Mouse (Mus musculus) heart, embryonic 13.5 days (tissue): ENCODE data around the gene Rsph6a. TPM values are rescaled to one million over a fixed set of nuclear protein-coding genes. Genes with fewer than 3 reads are reported as not detected.

Experiments
- ATAC-seq: fragments of 200-750 bp; cut with Nextera tagmentation; 2 replicates; pipeline ENCODE4 v1.8.0; 2017; ENCODE audit warnings: moderate TSS enrichment; ENCODE audit not compliant: insufficient number of reproducible peaks, low FRiP score, low TSS enrichment; ENCODE audit errors: extremely low read depth
- H3K27ac ChIP-seq: fragments of 300-500 bp; sonication (generic); replicated peaks from 2 replicates; pipeline ENCODE4 v1.5.1; 2015; ENCODE audit warnings: moderate library complexity, mild to moderate bottlenecking, inconsistent platforms
- H3K27me3 ChIP-seq: fragments of 300-500 bp; sonication (generic); replicated peaks from 2 replicates; pipeline ENCODE4 v1.6.1; 2015; ENCODE audit warnings: mild to moderate bottlenecking, inconsistent platforms
- H3K36me3 ChIP-seq: fragments of 300-500 bp; sonication (generic); 2 replicates; pipeline ENCODE4 v1.6.1; 2015; ENCODE audit warnings: mild to moderate bottlenecking, inconsistent platforms
- H3K4me1 ChIP-seq: fragments of 300-500 bp; sonication (generic); 2 replicates; pipeline ENCODE4 v1.6.1; 2015; ENCODE audit warnings: inconsistent platforms
- H3K4me2 ChIP-seq: fragments of 300-500 bp; sonication (generic); 2 replicates; pipeline ENCODE4 v1.6.1; 2015; ENCODE audit warnings: inconsistent platforms, mild to moderate bottlenecking, moderate library complexity
- H3K4me3 ChIP-seq: fragments of 300-500 bp; sonication (generic); 2 replicates; pipeline ENCODE4 v1.5.1; 2015; ENCODE audit warnings: moderate library complexity, mild to moderate bottlenecking, inconsistent platforms
- H3K9ac ChIP-seq: fragments of 300-500 bp; sonication (generic); 2 replicates; pipeline ENCODE4 v1.6.1; 2015; ENCODE audit warnings: inconsistent platforms, mild to moderate bottlenecking, moderate library complexity
- H3K9me3 ChIP-seq: fragments of 300-500 bp; sonication (generic); 2 replicates; pipeline ENCODE4 v1.6.1; 2016; ENCODE audit warnings: inconsistent platforms
- WGBS: fragments of 180-500 bp; shearing (Covaris S2); methylation state at CpG from one replicate; pipeline ENCODE4 v1.1.7; 2015; ENCODE audit warnings: mixed read lengths; 5-methylcytosine and 5-hydroxymethylcytosine counted together
- polyA plus RNA-seq: library from polyadenylated mRNA; unstranded; fragments of >200 nt; fragmentation: Nextera tagmentation; extraction: Ambion mirVana; gene quantifications from 2 replicates; pipeline ENCODE4 v1.2.1, GENCODE M21; 2015

Rsph6a gene
- polyA plus RNA-seq, 1 experiment from 2014 or later, result not detected

DNA sequence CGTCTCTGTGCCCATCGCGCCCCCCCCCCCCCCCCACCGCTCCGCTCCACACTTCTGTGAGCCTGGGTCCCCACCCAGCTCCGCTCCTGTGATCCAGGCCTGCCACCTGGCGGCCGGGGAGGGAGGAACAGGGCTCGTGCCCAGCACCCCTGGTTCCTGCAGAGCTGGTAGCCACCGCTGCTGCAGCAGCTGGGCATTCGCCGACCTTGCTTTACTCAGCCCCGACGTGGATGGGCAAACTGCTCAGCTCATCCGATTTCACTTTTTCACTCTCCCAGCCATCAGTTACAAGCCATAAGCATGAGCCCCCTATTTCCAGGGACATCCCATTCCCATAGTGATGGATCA, 38.7 kb downstream of the Rsph6a start:
- Histone ChIP-seq H3K4me1 (peaks cover 52% of the 10 kb centered on the region), H3K27ac (peak overlapping the region; percentile 99), H3K36me3 (peaks cover 49% of the 10 kb centered on the region), H3K9me3 (no peaks in the 10 kb centered on the region), H3K9ac (peak overlapping the region; percentile 78), H3K4me2 (peak overlapping the region; percentile 92), H3K27me3 (peaks cover 9% of the 10 kb centered on the region), H3K4me3 (peak overlapping the region; percentile 86)
- 0% methylated on average over 15 of the region's 15 CpGs for WGBS
- ATAC-seq, result peak; percentile 39; the same call in 1 of the 2 replicates

DNA sequence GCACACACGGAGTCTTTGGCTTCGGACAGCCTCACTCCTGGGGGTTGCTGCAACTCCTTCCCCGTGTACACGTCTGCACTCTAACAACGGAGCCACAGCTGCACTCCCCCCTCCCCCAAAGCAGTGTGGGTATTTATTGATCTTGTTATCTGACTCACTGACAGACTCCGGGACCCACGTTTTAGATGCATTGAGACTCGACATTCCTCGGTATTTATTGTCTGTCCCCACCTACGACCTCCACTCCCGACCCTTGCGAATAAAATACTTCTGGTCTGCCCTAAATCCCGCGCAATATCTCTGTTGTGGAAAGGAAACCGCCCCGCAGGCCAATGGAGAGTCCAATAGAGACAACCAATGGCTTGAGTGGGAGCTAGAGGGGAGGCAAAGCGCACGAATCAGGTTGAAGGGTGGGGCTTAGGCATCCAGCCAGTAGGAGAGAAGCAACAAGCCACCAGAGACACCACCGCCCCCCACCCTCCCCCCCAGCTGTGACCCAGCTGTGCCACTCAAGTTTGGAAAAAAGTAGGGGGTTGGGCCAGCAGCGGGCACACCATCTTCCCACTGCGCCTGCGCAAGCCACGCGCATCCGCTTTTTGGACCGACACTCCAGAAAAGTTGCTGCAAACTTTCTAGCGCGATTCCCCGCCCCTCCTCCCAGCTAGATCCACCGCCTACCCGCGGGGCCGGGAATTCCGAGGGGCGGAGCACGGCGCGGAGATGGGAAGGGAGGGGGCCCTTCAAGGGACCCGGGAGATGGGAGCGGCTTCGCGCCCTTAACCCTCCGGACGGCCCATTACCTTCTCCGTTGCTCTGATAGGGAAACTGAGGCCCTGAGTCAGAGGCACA, 39.3 kb downstream of the Rsph6a start:
- no peaks in the 10 kb centered on the region for H3K9me3 ChIP-seq
- ATAC-seq, result peak; percentile 68
- peak overlapping the region; percentile 97 for H3K9ac ChIP-seq
- peak overlapping the region; percentile 92 for H3K4me2 ChIP-seq
- WGBS, result under 1% methylated on average over 45 of the region's 45 CpGs
- peak overlapping the region; percentile 99 for H3K27ac ChIP-seq
- peaks cover 9% of the 10 kb centered on the region for H3K27me3 ChIP-seq
- peaks cover 45% of the 10 kb centered on the region for H3K36me3 ChIP-seq
- peak overlapping the region; percentile 86 for H3K4me3 ChIP-seq
- H3K4me1 ChIP-seq, result peaks cover 48% of the 10 kb centered on the region

DNA sequence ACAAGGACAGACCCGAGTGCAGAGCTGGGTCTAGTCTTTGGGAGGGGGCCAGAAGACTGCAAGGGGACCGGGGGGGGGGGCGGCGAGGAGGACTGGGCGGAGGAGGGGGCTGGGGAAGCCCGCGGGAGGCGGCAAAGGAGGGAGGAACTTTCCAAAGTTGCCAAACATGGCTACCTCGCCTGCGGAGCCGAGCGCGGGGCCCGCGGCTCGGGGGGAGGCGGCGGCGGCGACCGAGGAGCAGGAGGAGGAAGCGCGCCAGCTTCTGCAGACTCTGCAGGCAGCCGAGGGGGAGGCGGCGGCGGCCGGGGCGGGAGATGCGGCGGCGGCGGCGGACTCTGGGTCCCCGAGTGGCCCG, 40.0 kb downstream of the Rsph6a start, which contains the start of gene Six5:
TSS of gene Six5 (plus strand) at position 124 of the 355 bp plus-strand sequence.
- Histone ChIP-seq H3K4me2 (peak within 1 kb of the TSS; percentile 92), H3K27me3 (peaks cover 9% of the 10 kb centered on the region), H3K9me3 (no peaks in the 10 kb centered on the region), H3K36me3 (peaks cover 42% of the 10 kb centered on the region), H3K27ac (peak within 1 kb of the TSS; percentile 99), H3K9ac (peak within 1 kb of the TSS; percentile 97), H3K4me3 (peak within 1 kb of the TSS; percentile 86), H3K4me1 (peaks cover 48% of the 10 kb centered on the region)
- WGBS, result under 1% methylated on average over 28 of the region's 36 CpGs
- ATAC-seq, result 0 out of 2 replicates have a peak, but pooled peaks have one; percentile 0

DNA sequence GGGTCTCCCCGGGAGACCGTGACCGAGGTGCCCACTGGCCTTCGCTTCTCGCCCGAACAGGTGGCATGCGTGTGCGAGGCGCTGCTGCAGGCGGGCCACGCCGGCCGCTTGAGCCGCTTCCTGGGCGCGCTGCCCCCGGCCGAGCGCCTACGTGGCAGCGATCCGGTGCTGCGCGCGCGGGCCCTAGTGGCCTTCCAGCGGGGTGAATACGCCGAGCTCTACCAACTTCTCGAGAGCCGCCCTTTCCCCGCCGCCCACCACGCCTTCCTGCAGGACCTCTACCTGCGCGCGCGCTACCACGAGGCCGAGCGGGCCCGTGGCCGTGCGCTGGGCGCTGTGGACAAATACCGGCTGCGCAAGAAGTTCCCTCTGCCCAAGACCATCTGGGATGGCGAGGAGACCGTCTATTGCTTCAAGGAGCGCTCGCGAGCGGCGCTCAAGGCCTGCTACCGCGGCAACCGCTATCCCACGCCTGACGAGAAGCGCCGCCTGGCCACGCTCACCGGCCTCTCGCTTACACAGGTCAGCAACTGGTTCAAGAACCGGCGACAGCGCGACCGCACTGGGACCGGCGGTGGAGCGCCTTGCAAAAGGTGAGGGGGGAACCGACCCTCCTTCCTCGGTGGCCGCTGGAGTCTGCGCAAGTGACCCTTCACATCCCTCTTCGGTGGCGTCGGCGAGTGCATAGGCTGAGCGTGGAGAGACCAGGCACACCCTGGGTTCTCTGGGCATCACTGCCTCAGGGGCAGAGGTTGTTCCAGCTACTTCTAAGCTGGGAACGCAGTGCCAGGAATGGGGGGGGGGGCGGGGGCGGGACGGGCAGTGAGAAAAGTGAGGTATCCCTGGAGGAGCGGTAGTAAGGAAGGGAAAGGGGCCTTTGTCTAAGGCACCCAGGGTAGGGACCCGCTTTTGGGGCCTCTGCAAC, 40.6 kb downstream of the Rsph6a start:
- Histone ChIP-seq H3K4me1 (peaks cover 48% of the 10 kb centered on the region), H3K9ac (peak overlapping the region; percentile 97), H3K27me3 (peaks cover 9% of the 10 kb centered on the region), H3K4me2 (peak overlapping the region; percentile 92), H3K27ac (peak overlapping the region; percentile 99), H3K9me3 (no peaks in the 10 kb centered on the region), H3K4me3 (peak overlapping the region; percentile 86), H3K36me3 (peaks cover 36% of the 10 kb centered on the region)
- no peak for ATAC-seq
- WGBS, result under 1% methylated on average over 83 of the region's 87 CpGs

DNA sequence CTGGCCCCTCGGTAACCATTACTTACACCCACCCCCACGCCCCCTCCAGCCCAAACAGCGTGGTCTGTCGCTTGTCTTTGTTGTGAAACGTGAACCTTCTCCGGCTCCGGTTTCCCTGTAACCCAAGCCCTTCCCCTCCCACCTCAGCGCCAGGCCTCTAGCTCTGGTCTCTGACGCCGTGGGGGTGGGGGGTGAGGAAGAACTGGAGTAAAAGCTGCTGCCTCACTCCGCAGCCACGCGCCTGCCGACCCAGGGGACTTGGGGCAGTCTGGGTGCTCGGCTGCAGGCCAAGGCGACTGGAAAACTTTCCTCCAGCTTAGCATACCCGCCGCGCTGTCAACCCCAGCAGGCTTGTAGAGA, 41.2 kb downstream of the Rsph6a start:
- Histone ChIP-seq H3K4me1 (peaks cover 48% of the 10 kb centered on the region), H3K36me3 (peaks cover 30% of the 10 kb centered on the region), H3K4me2 (peak overlapping the region; percentile 92), H3K9ac (peak overlapping the region; percentile 97), H3K27ac (peak overlapping the region; percentile 99), H3K27me3 (peaks cover 3% of the 10 kb centered on the region), H3K9me3 (no peaks in the 10 kb centered on the region), H3K4me3 (peak overlapping the region; percentile 86)
- ATAC-seq, result no peak
- under 1% methylated on average over 19 of the region's 19 CpGs for WGBS

DNA sequence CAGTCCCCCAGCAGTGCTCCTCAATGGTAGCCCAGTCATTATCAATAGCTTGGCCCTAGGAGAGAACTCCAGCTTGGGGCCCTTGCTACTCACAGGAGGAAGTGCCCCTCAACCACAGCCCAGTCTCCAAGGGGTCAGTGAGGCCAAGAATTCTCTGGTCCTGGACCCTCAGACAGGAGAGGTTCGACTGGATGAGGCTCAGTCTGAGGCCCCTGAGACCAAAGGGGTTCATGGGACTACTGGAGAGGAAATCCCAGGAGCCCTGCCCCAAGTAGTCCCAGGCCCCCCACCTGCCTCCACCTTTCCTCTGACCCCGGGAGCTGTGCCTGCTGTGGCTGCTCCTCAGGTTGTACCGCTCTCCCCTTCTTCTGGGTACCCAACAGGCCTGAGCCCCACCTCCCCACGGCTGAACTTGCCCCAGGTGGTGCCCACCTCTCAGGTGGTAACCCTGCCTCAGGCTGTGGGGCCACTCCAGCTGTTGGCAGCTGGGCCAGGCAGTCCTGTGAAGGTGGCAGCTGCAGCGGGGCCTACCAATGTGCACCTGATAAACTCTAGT, 42.0 kb downstream of the Rsph6a start:
- no peak for ATAC-seq
- H3K4me1 ChIP-seq, result peaks cover 44% of the 10 kb centered on the region

DNA sequence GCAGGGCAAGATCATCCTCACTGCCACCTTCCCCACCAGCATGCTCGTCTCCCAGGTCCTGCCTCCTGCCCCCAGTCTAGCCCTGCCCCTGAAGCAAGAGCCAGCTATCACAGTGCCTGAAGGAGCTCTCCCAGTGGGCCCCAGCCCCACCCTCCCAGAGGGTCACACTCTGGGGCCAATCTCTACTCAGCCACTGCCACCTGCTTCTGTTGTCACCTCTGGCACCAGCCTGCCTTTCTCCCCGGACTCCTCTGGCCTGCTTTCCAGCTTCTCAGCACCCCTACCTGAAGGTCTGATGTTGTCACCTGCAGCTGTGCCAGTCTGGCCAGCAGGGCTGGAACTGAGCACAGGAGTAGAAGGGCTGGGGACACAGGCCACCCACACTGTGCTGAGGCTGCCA, 42.7 kb downstream of the Rsph6a start:
- H3K4me2 ChIP-seq, result 0 out of 2 replicates have a peak overlapping the region, but pooled peaks have one; percentile 92
- WGBS, result 31% methylated on average over 2 of the region's 2 CpGs
- no peak for ATAC-seq
- peaks cover 16% of the 10 kb centered on the region for H3K36me3 ChIP-seq
- no peak overlapping the region for H3K27ac ChIP-seq
- peak overlapping the region; percentile 97 for H3K9ac ChIP-seq
- no peak overlapping the region for H3K4me3 ChIP-seq
- H3K4me1 ChIP-seq, result peaks cover 37% of the 10 kb centered on the region
- H3K27me3 ChIP-seq, result no peaks in the 10 kb centered on the region
- peaks cover 4% of the 10 kb centered on the region; the same call in 1 of the 2 replicates for H3K9me3 ChIP-seq

More for the DNA sequence above, 42.0 kb downstream of the Rsph6a start:
- Histone ChIP-seq H3K9ac (peak overlapping the region; percentile 97), H3K36me3 (peaks cover 22% of the 10 kb centered on the region), H3K4me2 (peak overlapping the region; percentile 92), H3K9me3 (no peaks in the 10 kb centered on the region), H3K27ac (peak overlapping the region; percentile 99), H3K4me3 (peak overlapping the region; percentile 86), H3K27me3 (no peaks in the 10 kb centered on the region)
- WGBS, result 55% methylated on average over 5 of the region's 5 CpGs

DNA sequence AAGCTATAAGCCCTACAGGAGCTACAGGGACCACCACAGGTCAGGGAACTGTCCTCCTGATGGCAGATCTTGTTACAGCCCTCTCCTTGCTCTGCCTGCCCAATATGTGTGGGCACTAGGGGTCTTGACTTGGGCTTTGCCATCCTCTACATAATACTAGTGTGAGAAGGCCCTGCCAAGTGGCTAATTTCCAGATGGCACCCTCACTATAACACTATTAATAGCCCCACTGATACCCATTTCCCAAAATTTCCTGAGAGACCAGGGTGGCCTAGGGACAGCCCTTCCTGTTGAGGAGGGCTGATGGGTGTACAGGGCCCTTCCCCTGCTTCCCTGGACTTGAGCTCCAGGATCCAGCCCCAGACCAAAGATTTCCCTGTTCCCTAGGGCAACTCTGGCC, 43.4 kb downstream of the Rsph6a start:
- Histone ChIP-seq H3K4me3 (no peak overlapping the region), H3K4me2 (no peak overlapping the region), H3K36me3 (peaks cover 19% of the 10 kb centered on the region), H3K9ac (peak overlapping the region; percentile 97), H3K9me3 (peaks cover 4% of the 10 kb centered on the region; the same call in 1 of the 2 replicates), H3K27me3 (no peaks in the 10 kb centered on the region), H3K27ac (no peak overlapping the region), H3K4me1 (peaks cover 31% of the 10 kb centered on the region)
- no peak for ATAC-seq

DNA sequence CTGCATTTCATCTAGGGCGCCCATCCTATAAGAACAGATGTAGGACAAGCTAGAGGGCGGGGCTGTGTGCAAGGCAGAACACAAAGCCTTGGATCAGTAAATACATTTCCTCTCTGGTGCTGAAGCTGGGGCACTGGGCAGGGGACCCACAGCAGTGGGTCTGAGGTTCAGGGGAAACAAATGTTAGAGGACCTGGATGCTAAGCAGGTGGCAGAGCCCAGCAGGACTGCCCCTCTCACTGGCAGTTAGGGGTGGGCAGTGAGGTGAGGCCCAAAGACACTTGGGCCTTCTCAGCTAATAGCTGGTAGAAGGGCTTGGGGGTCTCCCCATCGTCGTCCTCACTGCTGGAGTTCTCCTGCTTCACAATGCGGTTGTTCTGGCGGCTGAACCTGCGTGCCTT, 44.3 kb downstream of the Rsph6a start:
- H3K4me2 ChIP-seq, result no peak overlapping the region
- H3K27ac ChIP-seq, result no peak overlapping the region
- no peak overlapping the region for H3K9ac ChIP-seq
- no peak overlapping the region for H3K4me3 ChIP-seq
- H3K27me3 ChIP-seq, result no peaks in the 10 kb centered on the region
- peaks cover 4% of the 10 kb centered on the region; the same call in 1 of the 2 replicates for H3K9me3 ChIP-seq
- 66% methylated on average over 7 of the region's 7 CpGs for WGBS
- no peak for ATAC-seq
- H3K36me3 ChIP-seq, result peaks cover 19% of the 10 kb centered on the region
- peaks cover 24% of the 10 kb centered on the region for H3K4me1 ChIP-seq

DNA sequence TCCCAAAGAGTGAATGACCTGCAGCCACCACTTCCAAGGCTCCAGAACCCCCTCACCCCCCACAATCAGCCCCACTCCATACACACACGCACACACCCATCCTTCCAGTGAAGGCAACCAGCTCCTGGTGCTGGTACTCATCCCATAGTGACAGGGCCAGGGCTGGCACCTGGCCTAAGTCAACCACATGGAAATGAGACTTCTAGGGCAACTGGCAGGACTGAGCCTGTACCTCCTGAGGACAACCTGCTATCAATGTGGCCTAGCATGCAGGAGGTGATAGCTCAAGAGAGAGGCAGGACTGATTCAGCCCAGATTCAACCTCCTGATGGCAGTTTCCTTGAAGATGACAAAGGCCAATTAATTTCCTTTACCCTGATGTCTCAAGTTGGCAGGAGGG, 45.8 kb downstream of the Rsph6a start:
- Histone ChIP-seq H3K4me1 (peaks cover 24% of the 10 kb centered on the region), H3K9ac (no peak overlapping the region), H3K4me2 (no peak overlapping the region), H3K4me3 (no peak overlapping the region), H3K36me3 (peaks cover 19% of the 10 kb centered on the region), H3K9me3 (peaks cover 4% of the 10 kb centered on the region; the same call in 1 of the 2 replicates), H3K27me3 (no peaks in the 10 kb centered on the region), H3K27ac (no peak overlapping the region)
- 67% methylated on average over 1 of the region's 1 CpGs for WGBS
- ATAC-seq, result no peak

DNA sequence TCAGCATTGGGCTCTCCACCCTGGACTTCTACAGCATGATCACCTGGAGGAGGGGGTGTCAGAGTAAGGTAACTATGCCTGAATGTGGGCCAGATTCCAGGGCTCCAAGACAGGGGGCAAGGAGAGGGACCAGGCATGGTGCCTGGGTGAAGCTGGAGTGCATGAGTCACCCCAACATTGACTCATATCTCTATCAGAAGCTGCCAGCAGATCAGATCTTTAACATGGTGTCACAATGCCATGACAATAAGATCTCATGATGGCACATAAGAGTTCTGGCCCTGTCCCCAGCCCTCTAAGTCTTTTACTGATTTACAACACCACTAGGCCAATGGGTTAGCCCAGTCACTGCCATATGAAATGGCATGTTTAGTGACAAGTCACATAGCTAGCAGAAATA, 49.3 kb downstream of the Rsph6a start:
- Histone ChIP-seq H3K36me3 (0 out of 2 replicates have a peak, but pooled peaks cover 4% of the 10 kb centered on the region), H3K27ac (no peak overlapping the region), H3K9ac (no peak overlapping the region), H3K4me2 (no peak overlapping the region), H3K9me3 (peaks cover 4% of the 10 kb centered on the region; the same call in 1 of the 2 replicates), H3K27me3 (no peaks in the 10 kb centered on the region), H3K4me1 (peaks cover 10% of the 10 kb centered on the region), H3K4me3 (no peak overlapping the region)
- no peak for ATAC-seq
